19 mouse cellular contexts compared by ENCODE assay signal in genomic region chr3:61846703-61847102, GRCm38 (mm10).
DNase-seq lines count a peak whose midpoint lies in the region; ATAC-seq and TF ChIP-seq lines count a peak whose summit lies in the region.
"Had no signal": no experiment of that assay in that cellular context is flagged by ENCODE, and none has a peak within 500 bp of the region (broad histone marks: within the 10 kb centered on the region; RNA-seq: fewer than 3 reads in every experiment).

No protein-coding gene starts in this region.

- no peak overlapping the region for H3K4me3 ChIP-seq in forebrain, embryonic 13.5 days
- no peak overlapping the region for H3K4me3 ChIP-seq in hindbrain, postnatal 0 days (ENCODE audit: low read length)
- H3K4me3 ChIP-seq in kidney, embryonic 16.5 days (ENCODE audit: low read length), result no peak overlapping the region
- H3K4me3 ChIP-seq: embryonic facial prominence, embryonic 12.5 days; gastrocnemius, adult 2 months; liver, embryonic 12.5 days; lung, embryonic 15.5 days had no signal

- 15% methylated on average over 3 of the region's 3 CpGs for WGBS in forebrain, embryonic 13.5 days
- 33% methylated on average over 3 of the region's 3 CpGs for WGBS in hindbrain, postnatal 0 days
- WGBS in kidney, embryonic 16.5 days, result 82% methylated on average over 3 of the region's 3 CpGs

- no peaks in the 10 kb centered on the region for H3K27me3 ChIP-seq in forebrain, embryonic 13.5 days
- no peaks in the 10 kb centered on the region for H3K27me3 ChIP-seq in hindbrain, postnatal 0 days (ENCODE audit: insufficient read depth, low read length)
- H3K27me3 ChIP-seq in kidney, embryonic 16.5 days (ENCODE audit: insufficient read depth, low read length), result no peaks in the 10 kb centered on the region
- H3K27me3 ChIP-seq: embryonic facial prominence, embryonic 12.5 days; liver, embryonic 12.5 days; lung, embryonic 15.5 days had no signal

- H3K4me2 ChIP-seq in forebrain, embryonic 13.5 days, result peak overlapping the region; percentile 1; the same call in 1 of the 2 replicates
- no peak overlapping the region for H3K4me2 ChIP-seq in hindbrain, postnatal 0 days (ENCODE audit: low read depth, low read length)
- H3K4me2 ChIP-seq in kidney, embryonic 16.5 days (replicated peaks; ENCODE audit: low read depth, low read length), result no peak overlapping the region
- H3K4me2 ChIP-seq: embryonic facial prominence, embryonic 12.5 days; liver, embryonic 12.5 days; lung, embryonic 15.5 days had no signal

- no peak for TF ChIP-seq POLR2A in brain, embryonic 14.5 days (IDR thresholded peaks at IDR 0.05; ENCODE audit: borderline replicate concordance, extremely low read depth, insufficient read depth, insufficient read length, poor library complexity, severe bottlenecking)

- no peaks in the 10 kb centered on the region for H3K36me3 ChIP-seq in forebrain, embryonic 13.5 days (ENCODE audit: poor library complexity, severe bottlenecking)
- no peaks in the 10 kb centered on the region for H3K36me3 ChIP-seq in hindbrain, postnatal 0 days (ENCODE audit: insufficient read depth, low read length)
- no peaks in the 10 kb centered on the region for H3K36me3 ChIP-seq in kidney, embryonic 16.5 days (ENCODE audit: insufficient read depth, low read length)
- H3K36me3 ChIP-seq: embryonic facial prominence, embryonic 12.5 days; liver, embryonic 12.5 days; lung, embryonic 15.5 days had no signal

- 0 out of 2 replicates have a peak overlapping the region, but pooled peaks have one; percentile 4 for H3K27ac ChIP-seq in forebrain, embryonic 13.5 days
- H3K27ac ChIP-seq in hindbrain, postnatal 0 days, result 0 out of 2 replicates have a peak overlapping the region, but pooled peaks have one; percentile 27
- H3K27ac ChIP-seq in kidney, embryonic 16.5 days (ENCODE audit: low read length), result no peak overlapping the region
- H3K27ac ChIP-seq: embryonic facial prominence, embryonic 12.5 days; gastrocnemius, adult 2 months; liver, embryonic 12.5 days; lung, embryonic 15.5 days; macrophage; stomach, postnatal 0 days had no signal

- H3K9me3 ChIP-seq in forebrain, embryonic 13.5 days (replicated peaks), result no peaks in the 10 kb centered on the region
- no peaks in the 10 kb centered on the region for H3K9me3 ChIP-seq in hindbrain, postnatal 0 days (ENCODE audit: low read length)
- H3K9me3 ChIP-seq in kidney, embryonic 16.5 days (ENCODE audit: low read length), result no peaks in the 10 kb centered on the region
- H3K9me3 ChIP-seq: embryonic facial prominence, embryonic 12.5 days; liver, embryonic 12.5 days; lung, embryonic 15.5 days had no signal

- no peak overlapping the region for H3K9ac ChIP-seq in forebrain, embryonic 13.5 days
- H3K9ac ChIP-seq in hindbrain, postnatal 0 days (replicated peaks; ENCODE audit: low read length), result no peak overlapping the region
- H3K9ac ChIP-seq in kidney, embryonic 16.5 days (replicated peaks; ENCODE audit: low read length), result no peak overlapping the region
- H3K9ac ChIP-seq: embryonic facial prominence, embryonic 12.5 days; liver, embryonic 12.5 days; lung, embryonic 15.5 days had no signal

- peaks cover 11% of the 10 kb centered on the region; the same call in 1 of the 2 replicates for H3K4me1 ChIP-seq in forebrain, embryonic 13.5 days
- 0 out of 2 replicates have a peak, but pooled peaks cover 2% of the 10 kb centered on the region for H3K4me1 ChIP-seq in hindbrain, postnatal 0 days (ENCODE audit: insufficient read depth, low read length)
- H3K4me1 ChIP-seq in kidney, embryonic 16.5 days (ENCODE audit: insufficient read depth, low read length), result no peaks in the 10 kb centered on the region
- H3K4me1 ChIP-seq: embryonic facial prominence, embryonic 12.5 days; liver, embryonic 12.5 days; lung, embryonic 15.5 days had no signal

- no peak for TF ChIP-seq CTCF in brain, embryonic 14.5 days (IDR thresholded peaks at IDR 0.05; ENCODE audit: borderline replicate concordance, extremely low read depth, insufficient read depth, insufficient read length)
- TF ChIP-seq CTCF in hindbrain, postnatal 0 days (IDR thresholded peaks at IDR 0.05; ENCODE audit: low read depth), result no peak

- peak; percentile 93 for ATAC-seq in forebrain, embryonic 13.5 days
- peak; percentile 80 for ATAC-seq in hindbrain, postnatal 0 days
- no peak for ATAC-seq in kidney, embryonic 16.5 days (ENCODE audit: low FRiP score, low TSS enrichment)
- ATAC-seq: liver, embryonic 12.5 days had no signal

- DNase-seq in layer of hippocampus, adult 11-12 months (ENCODE audit: low spot score), result peak; percentile 8
- no peak for DNase-seq in layer of hippocampus, postnatal 25 days (ENCODE audit: extremely low spot score in 1 of 2, low spot score in 1 of 2)
- peak; percentile 96 for DNase-seq in brain, embryonic 14.5 days (ENCODE audit: low read depth)
- DNase-seq in hindbrain, postnatal 0 days (ENCODE audit: low spot score), result peak; percentile 74
- no peak for DNase-seq in kidney, postnatal 10 days
- DNase-seq: adrenal gland, postnatal 36 days; cerebellum, postnatal 25 days; gastrocnemius, adult 2 months; heart, adult 18-20 months; kidney, adult 18-20 months; kidney, postnatal 4 days; thymus, postnatal 14 days had no signal

Comparison
In these comparisons a context has a peak if more than half of its experiments do, and no peak if none do; other contexts are left out.
1. DNase-seq: peak in layer of hippocampus, adult 11-12 months (single experiment), brain, embryonic 14.5 days (single experiment) and hindbrain, postnatal 0 days (single experiment); none in layer of hippocampus, postnatal 25 days (0 of 2) and kidney, postnatal 10 days (single experiment).